Mouse (Mus musculus) embryonic facial prominence, embryonic 13.5 days (tissue): Measurements from ENCODE around the gene Stpg2. TPM values are rescaled to one million over a fixed set of nuclear protein-coding genes. Genes with fewer than 3 reads are reported as not detected.

Experiments
- ATAC-seq: fragments of 200-750 bp; cut with Nextera tagmentation; 2 replicates; pipeline ENCODE4 v1.8.0; 2017; ENCODE audit warnings: low read depth; ENCODE audit not compliant: insufficient number of reproducible peaks, insufficient read depth, low FRiP score, low TSS enrichment
- H3K27ac ChIP-seq: fragments of 300-500 bp; sonication (generic); 2 replicates; pipeline ENCODE4 v1.5.1; 2015; ENCODE audit warnings: moderate library complexity, mild to moderate bottlenecking, inconsistent platforms
- H3K27me3 ChIP-seq: fragments of 300-500 bp; sonication (generic); 2 replicates; pipeline ENCODE4 v1.6.1; 2015; ENCODE audit warnings: mild to moderate bottlenecking, inconsistent platforms
- H3K36me3 ChIP-seq: fragments of 300-500 bp; sonication (generic); 2 replicates; pipeline ENCODE4 v1.6.1; 2015; ENCODE audit warnings: mild to moderate bottlenecking, inconsistent platforms
- H3K4me1 ChIP-seq: fragments of 300-500 bp; sonication (generic); 2 replicates; pipeline ENCODE4 v1.6.1; 2015; ENCODE audit warnings: inconsistent platforms
- H3K4me2 ChIP-seq: fragments of 300-500 bp; sonication (generic); 2 replicates; pipeline ENCODE4 v1.6.1; 2015; ENCODE audit warnings: moderate library complexity, mild to moderate bottlenecking, inconsistent platforms
- H3K4me3 ChIP-seq: fragments of 300-500 bp; sonication (generic); 2 replicates; pipeline ENCODE4 v1.5.1; 2015; ENCODE audit warnings: mild to moderate bottlenecking, inconsistent platforms
- H3K9ac ChIP-seq: fragments of 300-500 bp; sonication (generic); 2 replicates; pipeline ENCODE4 v1.6.1; 2015; ENCODE audit warnings: mild to moderate bottlenecking, inconsistent platforms
- H3K9me3 ChIP-seq: fragments of 300-500 bp; sonication (generic); 2 replicates; pipeline ENCODE4 v1.6.1; 2016; ENCODE audit warnings: inconsistent platforms
- WGBS: fragments of 180-500 bp; shearing (Covaris S2); methylation state at CpG from one replicate; pipeline ENCODE4 v1.1.7; 2015; ENCODE audit warnings: mixed read lengths; 5-methylcytosine and 5-hydroxymethylcytosine counted together
- polyA plus RNA-seq: library from polyadenylated mRNA; unstranded; fragments of >200 nt; fragmentation: Nextera tagmentation; extraction: Ambion mirVana; gene quantifications from 2 replicates; pipeline ENCODE4 v1.2.1, GENCODE M21; 2015

Stpg2 gene
- polyA plus RNA-seq = not detected in 2 replicates

- no peaks in the 10 kb centered on the region for H3K4me1 ChIP-seq
- H3K4me3 ChIP-seq = peak within 1 kb of the TSS; percentile 67
- no peaks in the 10 kb centered on the region for H3K36me3 ChIP-seq
- H3K27ac ChIP-seq = peak within 1 kb of the TSS; percentile 94
- WGBS = 1% methylated on average over 49 of the region's 49 CpGs
- H3K9me3 ChIP-seq = no peaks in the 10 kb centered on the region
- H3K4me2 ChIP-seq = peak within 1 kb of the TSS; percentile 76
- ATAC-seq = peak; percentile 96
- H3K27me3 ChIP-seq = peaks cover 32% of the 10 kb centered on the region
- H3K9ac ChIP-seq = peak within 1 kb of the TSS; percentile 77
Measured at GRCm38 (mm10) chr3:139205444-139205998, at the start of gene Stpg2. Gene Stpg2, plus strand, starts transcription at chr3:139205694.

GRCm38 (mm10) chr3:139162146-139162545, 43.3 kb upstream of the Stpg2 start:
- ATAC-seq = no peak
- no peak overlapping the region for H3K9ac ChIP-seq
- no peak overlapping the region for H3K4me3 ChIP-seq
- H3K4me2 ChIP-seq = no peak overlapping the region
- H3K27me3 ChIP-seq = no peaks in the 10 kb centered on the region
- H3K9me3 ChIP-seq = no peaks in the 10 kb centered on the region
- H3K27ac ChIP-seq = no peak overlapping the region
- no peaks in the 10 kb centered on the region for H3K36me3 ChIP-seq
- no peaks in the 10 kb centered on the region for H3K4me1 ChIP-seq
- WGBS = 48% methylated on average over 2 of the region's 2 CpGs

GRCm38 (mm10) chr3:139162658-139163057, 42.8 kb upstream of the Stpg2 start:
- no peaks in the 10 kb centered on the region for H3K4me1 ChIP-seq
- H3K9me3 ChIP-seq = no peaks in the 10 kb centered on the region
- H3K4me2 ChIP-seq = no peak overlapping the region
- no peaks in the 10 kb centered on the region for H3K27me3 ChIP-seq
- no peaks in the 10 kb centered on the region for H3K36me3 ChIP-seq
- WGBS = 83% methylated on average over 4 of the region's 4 CpGs
- H3K27ac ChIP-seq = no peak overlapping the region
- no peak for ATAC-seq
- no peak overlapping the region for H3K9ac ChIP-seq
- no peak overlapping the region for H3K4me3 ChIP-seq

- Histone ChIP-seq H3K9ac (no peak overlapping the region), H3K4me2 (no peak overlapping the region), H3K9me3 (no peaks in the 10 kb centered on the region), H3K27ac (no peak overlapping the region), H3K4me1 (no peaks in the 10 kb centered on the region), H3K27me3 (no peaks in the 10 kb centered on the region), H3K4me3 (no peak overlapping the region), H3K36me3 (no peaks in the 10 kb centered on the region)
- WGBS = 68% methylated on average over 4 of the region's 4 CpGs
- no peak for ATAC-seq
Measured at GRCm38 (mm10) chr3:139168510-139169269, 36.8 kb upstream of the Stpg2 start.

GRCm38 (mm10) chr3:139169740-139170139, 35.8 kb upstream of the Stpg2 start:
- H3K27me3 ChIP-seq = no peaks in the 10 kb centered on the region
- H3K4me2 ChIP-seq = no peak overlapping the region
- no peaks in the 10 kb centered on the region for H3K36me3 ChIP-seq
- H3K9ac ChIP-seq = no peak overlapping the region
- no peak for ATAC-seq
- H3K4me1 ChIP-seq = no peaks in the 10 kb centered on the region
- H3K9me3 ChIP-seq = no peaks in the 10 kb centered on the region
- no peak overlapping the region for H3K4me3 ChIP-seq
- WGBS = 71% methylated on average over 1 of the region's 1 CpGs
- H3K27ac ChIP-seq = no peak overlapping the region

GRCm38 (mm10) chr3:139176936-139177335, 28.6 kb upstream of the Stpg2 start:
- ATAC-seq = no peak
- no peaks in the 10 kb centered on the region for H3K27me3 ChIP-seq
- 55% methylated on average over 1 of the region's 1 CpGs for WGBS
- H3K9me3 ChIP-seq = no peaks in the 10 kb centered on the region
- H3K4me2 ChIP-seq = no peak overlapping the region
- no peak overlapping the region for H3K4me3 ChIP-seq
- no peak overlapping the region for H3K27ac ChIP-seq
- no peak overlapping the region for H3K9ac ChIP-seq
- no peaks in the 10 kb centered on the region for H3K36me3 ChIP-seq
- H3K4me1 ChIP-seq = no peaks in the 10 kb centered on the region

GRCm38 (mm10) chr3:139191541-139191940, 14.0 kb upstream of the Stpg2 start:
- no peaks in the 10 kb centered on the region for H3K4me1 ChIP-seq
- 70% methylated on average over 1 of the region's 1 CpGs for whole genome bisulfite sequencing
- H3K27me3 ChIP-seq = no peaks in the 10 kb centered on the region
- no peak overlapping the region for H3K27ac ChIP-seq
- H3K4me2 ChIP-seq = no peak overlapping the region
- H3K9me3 ChIP-seq = no peaks in the 10 kb centered on the region
- no peak overlapping the region for H3K4me3 ChIP-seq
- ATAC-seq = no peak
- H3K36me3 ChIP-seq = no peaks in the 10 kb centered on the region
- no peak overlapping the region for H3K9ac ChIP-seq

- no peaks in the 10 kb centered on the region for H3K36me3 ChIP-seq
Measured at GRCm38 (mm10) chr3:139193917-139194316, 11.6 kb upstream of the Stpg2 start.

GRCm38 (mm10) chr3:139198412-139198811, 7.1 kb upstream of the Stpg2 start:
- no peaks in the 10 kb centered on the region for H3K9me3 ChIP-seq
- no peak overlapping the region for H3K9ac ChIP-seq
- H3K27ac ChIP-seq = no peak overlapping the region
- no peak overlapping the region for H3K4me3 ChIP-seq
- no peak overlapping the region for H3K4me2 ChIP-seq
- peaks cover 28% of the 10 kb centered on the region for H3K27me3 ChIP-seq
- no peaks in the 10 kb centered on the region for H3K36me3 ChIP-seq
- no peaks in the 10 kb centered on the region for H3K4me1 ChIP-seq
- WGBS = 60% methylated on average over 3 of the region's 3 CpGs
- ATAC-seq = no peak

More at GRCm38 (mm10) chr3:139193917-139194316, 11.6 kb upstream of the Stpg2 start:
- Histone ChIP-seq H3K4me2 (no peak overlapping the region), H3K9me3 (no peaks in the 10 kb centered on the region), H3K9ac (no peak overlapping the region), H3K4me1 (no peaks in the 10 kb centered on the region), H3K27ac (no peak overlapping the region), H3K27me3 (peaks cover 2% of the 10 kb centered on the region; the same call in 1 of the 2 replicates), H3K4me3 (no peak overlapping the region)
- ATAC-seq = no peak

- peaks cover 36% of the 10 kb centered on the region for H3K27me3 ChIP-seq
- H3K9ac ChIP-seq = no peak overlapping the region
- no peak for ATAC-seq
- H3K4me3 ChIP-seq = no peak overlapping the region
- 77% methylated on average over 3 of the region's 3 CpGs for WGBS
- no peaks in the 10 kb centered on the region for H3K4me1 ChIP-seq
- H3K36me3 ChIP-seq = no peaks in the 10 kb centered on the region
- no peaks in the 10 kb centered on the region for H3K9me3 ChIP-seq
- no peak overlapping the region for H3K4me2 ChIP-seq
- H3K27ac ChIP-seq = no peak overlapping the region
Measured at GRCm38 (mm10) chr3:139200324-139200723, 5.2 kb upstream of the Stpg2 start.

GRCm38 (mm10) chr3:139216945-139217344, 11.5 kb downstream of the Stpg2 start:
- no peak for ATAC-seq
- Histone ChIP-seq H3K4me1 (no peaks in the 10 kb centered on the region), H3K9ac (no peak overlapping the region), H3K36me3 (no peaks in the 10 kb centered on the region), H3K4me2 (no peak overlapping the region), H3K9me3 (no peaks in the 10 kb centered on the region), H3K4me3 (no peak overlapping the region), H3K27me3 (no peaks in the 10 kb centered on the region), H3K27ac (no peak overlapping the region)
- 67% methylated on average over 9 of the region's 9 CpGs for WGBS

GRCm38 (mm10) chr3:139225123-139225522, 19.6 kb downstream of the Stpg2 start:
- H3K27me3 ChIP-seq = no peaks in the 10 kb centered on the region
- no peak overlapping the region for H3K27ac ChIP-seq
- no peak overlapping the region for H3K4me3 ChIP-seq
- WGBS = 74% methylated on average over 3 of the region's 3 CpGs
- ATAC-seq = no peak
- no peaks in the 10 kb centered on the region for H3K4me1 ChIP-seq
- H3K9me3 ChIP-seq = no peaks in the 10 kb centered on the region
- H3K9ac ChIP-seq = no peak overlapping the region
- no peaks in the 10 kb centered on the region for H3K36me3 ChIP-seq
- H3K4me2 ChIP-seq = no peak overlapping the region
